Mouse (Mus musculus): ENCODE results near the gene Dennd4a. TPM values are rescaled to one million over a fixed set of nuclear protein-coding genes. Genes with fewer than 3 reads are reported as not detected.
"Not testable (repeated sequence)": the region's sequence is repeated elsewhere in the genome, so short reads cannot be mapped to it uniquely, and the experiment has no call there.

The Dennd4a gene
- polyA plus RNA-seq, 1 experiment from 2014 or later, result 6.1 TPM

DNA sequence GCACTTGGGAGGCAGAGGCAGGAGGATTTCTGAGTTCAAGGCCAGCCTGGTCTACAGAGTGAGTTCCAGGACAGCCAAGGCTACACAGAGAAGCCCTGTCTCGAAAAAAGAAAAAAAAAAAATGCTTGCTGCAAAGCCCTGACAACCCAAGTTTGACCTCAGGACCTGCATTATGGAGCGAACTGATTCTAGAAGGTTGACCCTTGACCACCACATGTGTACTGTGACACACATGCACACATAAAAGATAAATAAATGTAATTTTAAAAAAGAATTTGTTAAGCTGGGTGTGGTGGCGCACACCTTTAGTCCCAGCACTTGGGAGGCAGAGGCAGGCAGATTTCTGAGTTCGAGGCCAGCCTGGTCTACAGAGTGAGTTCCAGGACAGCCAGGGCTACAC, 8.5 kb downstream of the Dennd4a start:
- H3K27ac ChIP-seq (ENCODE audit: low read depth, low read length); ATAC-seq (ENCODE audit: low FRiP score, low TSS enrichment); H3K9ac ChIP-seq (ENCODE audit: low read depth, low read length); H3K4me3 ChIP-seq (ENCODE audit: low read length); H3K4me2 ChIP-seq (replicated peaks; ENCODE audit: low read depth, low read length); H3K36me3 ChIP-seq (ENCODE audit: control insufficient read depth, insufficient read depth, low read length); H3K4me1 ChIP-seq (ENCODE audit: control insufficient read depth, insufficient read depth, low read length); H3K27me3 ChIP-seq (ENCODE audit: control insufficient read depth, insufficient read depth, low read length); H3K9me3 ChIP-seq (ENCODE audit: control insufficient read depth, low read length): not testable (repeated sequence)
- WGBS, result 87% methylated on average over 4 of the region's 4 CpGs

DNA sequence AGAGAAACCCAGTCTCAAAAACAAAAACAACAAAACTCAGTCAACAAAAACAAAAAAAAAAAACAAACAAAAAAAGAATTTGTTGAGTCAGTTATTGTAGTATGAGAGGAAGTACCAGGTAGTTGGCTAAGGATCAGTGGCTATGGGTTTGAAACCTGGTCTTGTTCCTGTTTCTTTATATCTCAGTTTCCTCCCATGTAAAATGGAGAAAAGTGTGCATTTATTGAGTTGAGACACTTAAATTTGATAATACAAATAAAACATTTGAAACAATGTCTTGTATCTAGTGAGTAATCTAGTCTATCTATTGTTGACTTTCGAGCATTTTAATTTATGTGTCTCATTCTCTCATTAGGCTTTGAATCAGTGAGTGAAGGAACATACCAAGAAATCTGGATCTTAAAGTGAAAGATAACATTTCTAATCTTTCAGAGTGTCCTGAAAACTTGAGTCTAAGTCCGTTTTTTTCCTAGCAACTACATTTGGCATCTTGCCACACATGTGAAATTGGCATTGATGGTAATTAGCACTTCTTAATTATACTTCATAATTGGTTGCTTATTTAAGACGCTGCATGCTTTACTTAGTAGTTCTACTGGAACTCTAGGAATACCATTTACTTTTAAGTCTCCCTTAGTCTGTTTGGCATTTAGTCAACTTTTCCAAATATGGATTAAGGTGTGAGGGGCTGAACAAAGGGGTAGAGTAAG, 9.1 kb downstream of the Dennd4a start:
- ATAC-seq (ENCODE audit: low FRiP score, low TSS enrichment), result no peak
- Histone ChIP-seq H3K4me3 (ENCODE audit: low read length) (no peak overlapping the region), H3K4me2 (replicated peaks; ENCODE audit: low read depth, low read length) (no peak overlapping the region), H3K4me1 (ENCODE audit: control insufficient read depth, insufficient read depth, low read length) (no peaks in the 10 kb centered on the region), H3K36me3 (ENCODE audit: control insufficient read depth, insufficient read depth, low read length) (no peaks in the 10 kb centered on the region), H3K27ac (ENCODE audit: low read depth, low read length) (no peak overlapping the region), H3K27me3 (ENCODE audit: control insufficient read depth, insufficient read depth, low read length) (no peaks in the 10 kb centered on the region), H3K9me3 (ENCODE audit: control insufficient read depth, low read length) (no peaks in the 10 kb centered on the region), H3K9ac (ENCODE audit: low read depth, low read length) (no peak overlapping the region)
- 84% methylated on average over 3 of the region's 3 CpGs for WGBS

DNA sequence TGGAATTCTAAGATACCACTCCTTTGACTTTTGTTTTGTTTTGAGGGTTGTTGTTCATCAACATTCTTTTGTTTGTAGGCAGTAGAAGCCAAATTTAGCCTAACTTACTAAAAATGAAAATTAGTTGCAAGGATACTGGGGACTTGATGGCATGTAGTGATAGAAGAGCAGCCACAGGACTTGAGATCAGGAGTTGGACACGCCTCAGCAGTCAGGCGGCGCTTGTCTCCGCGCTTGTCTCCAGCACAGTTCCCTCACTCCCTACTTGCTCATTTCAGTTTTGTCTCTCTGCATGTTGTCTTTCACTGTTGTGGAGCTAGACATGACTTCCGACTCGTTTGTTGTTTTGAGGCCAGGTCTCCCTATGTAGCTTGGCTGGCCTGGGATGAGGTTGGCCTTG, 11.1 kb downstream of the Dennd4a start:
- H3K9ac ChIP-seq (ENCODE audit: low read depth, low read length), result no peak overlapping the region
- no peak overlapping the region for H3K4me2 ChIP-seq (replicated peaks; ENCODE audit: low read depth, low read length)
- no peak overlapping the region for H3K4me3 ChIP-seq (ENCODE audit: low read length)
- no peaks in the 10 kb centered on the region for H3K4me1 ChIP-seq (ENCODE audit: control insufficient read depth, insufficient read depth, low read length)
- 81% methylated on average over 7 of the region's 7 CpGs for WGBS
- H3K36me3 ChIP-seq (ENCODE audit: control insufficient read depth, insufficient read depth, low read length), result no peaks in the 10 kb centered on the region
- no peak overlapping the region for H3K27ac ChIP-seq (ENCODE audit: low read depth, low read length)
- no peaks in the 10 kb centered on the region for H3K9me3 ChIP-seq (ENCODE audit: control insufficient read depth, low read length)
- no peak for ATAC-seq (ENCODE audit: low FRiP score, low TSS enrichment)
- H3K27me3 ChIP-seq (ENCODE audit: control insufficient read depth, insufficient read depth, low read length), result no peaks in the 10 kb centered on the region

DNA sequence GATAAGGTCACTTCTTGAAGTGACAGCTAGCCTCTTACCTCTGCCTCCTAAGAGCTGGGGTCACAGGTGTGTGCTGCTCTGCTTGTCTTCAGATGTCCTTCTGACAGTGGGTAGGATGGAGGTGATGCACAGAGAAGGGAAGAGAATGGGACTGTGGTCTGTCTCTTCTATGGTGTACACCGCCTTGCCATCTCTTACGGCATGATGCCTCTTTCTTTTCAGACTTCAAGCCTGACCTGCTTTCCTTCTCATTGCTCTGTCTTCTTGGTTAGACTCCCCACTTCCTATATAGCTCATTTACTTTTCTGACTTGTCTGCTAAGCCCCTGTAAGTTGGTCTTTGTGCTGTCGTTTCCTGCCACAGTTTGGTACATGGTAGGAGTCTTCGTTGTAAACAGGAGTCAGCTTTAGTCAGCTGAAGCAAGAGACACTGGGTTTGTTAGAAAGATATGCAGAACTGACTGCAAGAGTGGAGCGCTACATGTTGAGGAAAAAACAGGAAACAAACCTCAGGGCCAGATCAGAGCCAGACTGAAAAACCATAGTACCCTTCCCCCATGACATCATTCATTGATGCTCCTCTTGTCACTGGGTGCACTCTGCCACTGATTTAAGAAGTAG, 13.4 kb downstream of the Dennd4a start:
- 85% methylated on average over 5 of the region's 5 CpGs for WGBS
- no peak overlapping the region for H3K4me3 ChIP-seq (ENCODE audit: low read length)

DNA sequence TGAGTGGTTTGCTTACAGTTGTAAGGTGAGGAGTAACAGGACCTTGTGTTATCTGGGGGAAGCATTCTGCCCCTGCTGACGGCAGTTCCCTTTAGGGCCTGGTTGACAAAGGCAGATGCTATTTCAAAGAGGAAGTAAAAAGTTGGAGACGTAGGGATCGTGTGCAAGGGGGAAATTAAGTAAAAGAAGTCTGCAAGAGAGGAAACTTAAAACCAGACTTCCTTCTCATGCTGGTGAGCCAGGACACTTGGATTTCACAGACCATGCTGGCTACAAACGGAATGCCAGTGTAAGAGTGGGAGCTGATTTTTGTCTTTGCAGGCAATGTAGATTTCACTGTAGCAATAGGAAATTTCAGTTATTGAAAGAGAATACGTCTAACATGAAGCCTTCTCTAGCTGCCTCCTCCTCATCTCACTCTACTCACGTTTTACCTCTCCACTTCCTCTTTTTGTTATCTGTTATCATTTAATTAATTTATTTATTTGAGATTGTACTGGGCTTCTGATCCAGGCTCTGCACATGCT, 19.0 kb downstream of the Dennd4a start:
- Histone ChIP-seq H3K9me3 (ENCODE audit: control insufficient read depth, low read length) (no peaks in the 10 kb centered on the region), H3K36me3 (ENCODE audit: control insufficient read depth, insufficient read depth, low read length) (no peaks in the 10 kb centered on the region), H3K27ac (ENCODE audit: low read depth, low read length) (no peak overlapping the region), H3K9ac (ENCODE audit: low read depth, low read length) (no peak overlapping the region), H3K27me3 (ENCODE audit: control insufficient read depth, insufficient read depth, low read length) (no peaks in the 10 kb centered on the region), H3K4me2 (replicated peaks; ENCODE audit: low read depth, low read length) (no peak overlapping the region), H3K4me3 (ENCODE audit: low read length) (no peak overlapping the region), H3K4me1 (ENCODE audit: control insufficient read depth, insufficient read depth, low read length) (no peaks in the 10 kb centered on the region)
- no peak for ATAC-seq (ENCODE audit: low FRiP score, low TSS enrichment)
- WGBS, result 32% methylated on average over 6 of the region's 6 CpGs

More for the DNA sequence above, 13.4 kb downstream of the Dennd4a start:
- H3K36me3 ChIP-seq (ENCODE audit: control insufficient read depth, insufficient read depth, low read length), result no peaks in the 10 kb centered on the region
- no peak for ATAC-seq (ENCODE audit: low FRiP score, low TSS enrichment)
- no peak overlapping the region for H3K9ac ChIP-seq (ENCODE audit: low read depth, low read length)
- no peaks in the 10 kb centered on the region for H3K9me3 ChIP-seq (ENCODE audit: control insufficient read depth, low read length)
- H3K27ac ChIP-seq (ENCODE audit: low read depth, low read length), result no peak overlapping the region
- H3K4me1 ChIP-seq (ENCODE audit: control insufficient read depth, insufficient read depth, low read length), result no peaks in the 10 kb centered on the region
- H3K27me3 ChIP-seq (ENCODE audit: control insufficient read depth, insufficient read depth, low read length), result no peaks in the 10 kb centered on the region
- no peak overlapping the region for H3K4me2 ChIP-seq (replicated peaks; ENCODE audit: low read depth, low read length)

DNA sequence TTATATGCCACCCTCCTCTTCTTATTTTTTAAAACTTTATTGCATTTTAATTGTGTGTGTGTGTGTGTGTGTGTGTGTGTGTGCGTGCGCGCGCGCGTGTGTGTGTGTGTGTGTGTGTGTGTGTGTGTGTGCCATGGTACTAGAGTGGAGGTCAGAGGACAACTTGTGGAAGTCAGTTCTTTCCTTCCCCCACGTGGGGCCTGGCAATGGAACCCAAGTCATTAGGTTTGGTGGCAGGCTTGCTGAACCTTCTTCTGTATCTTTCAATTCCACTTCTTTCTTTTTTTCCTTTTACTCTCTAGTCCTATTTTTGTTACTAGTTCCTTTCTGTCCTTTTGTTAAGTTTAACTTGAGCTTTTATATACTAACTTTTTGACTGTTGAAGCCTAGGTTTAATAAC, 19.5 kb downstream of the Dennd4a start:
- Histone ChIP-seq H3K27ac (ENCODE audit: low read depth, low read length) (no peak overlapping the region), H3K36me3 (ENCODE audit: control insufficient read depth, insufficient read depth, low read length) (no peaks in the 10 kb centered on the region), H3K27me3 (ENCODE audit: control insufficient read depth, insufficient read depth, low read length) (no peaks in the 10 kb centered on the region), H3K4me2 (replicated peaks; ENCODE audit: low read depth, low read length) (no peak overlapping the region), H3K4me3 (ENCODE audit: low read length) (no peak overlapping the region), H3K9ac (ENCODE audit: low read depth, low read length) (no peak overlapping the region), H3K4me1 (ENCODE audit: control insufficient read depth, insufficient read depth, low read length) (no peaks in the 10 kb centered on the region), H3K9me3 (ENCODE audit: control insufficient read depth, low read length) (no peaks in the 10 kb centered on the region)
- 86% methylated on average over 7 of the region's 7 CpGs for WGBS
- no peak for ATAC-seq (ENCODE audit: low FRiP score, low TSS enrichment)

DNA sequence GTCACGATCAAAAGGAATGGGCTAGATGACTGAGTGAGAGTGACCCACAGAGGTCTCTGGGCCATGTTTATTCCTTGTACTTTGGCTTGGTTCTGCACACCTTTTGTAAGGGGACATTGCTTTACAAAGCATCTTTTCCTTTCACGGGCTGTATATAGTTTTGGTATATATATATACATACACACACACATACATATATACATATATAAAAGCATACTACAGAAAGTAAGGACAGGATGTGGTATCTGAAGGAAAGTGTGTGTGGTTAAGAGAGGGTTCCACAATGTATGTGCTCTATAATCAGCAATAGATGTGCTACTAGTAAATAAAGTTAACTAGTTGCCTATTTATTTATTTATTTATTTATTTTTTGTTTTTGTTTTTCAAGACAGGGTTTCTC, 20.6 kb downstream of the Dennd4a start:
- no peak overlapping the region for H3K9ac ChIP-seq (ENCODE audit: low read depth, low read length)
- no peaks in the 10 kb centered on the region for H3K27me3 ChIP-seq (ENCODE audit: control insufficient read depth, insufficient read depth, low read length)
- H3K4me3 ChIP-seq (ENCODE audit: low read length), result no peak overlapping the region
- no peak overlapping the region for H3K27ac ChIP-seq (ENCODE audit: low read depth, low read length)
- no peak overlapping the region for H3K4me2 ChIP-seq (replicated peaks; ENCODE audit: low read depth, low read length)
- H3K4me1 ChIP-seq (ENCODE audit: control insufficient read depth, insufficient read depth, low read length), result no peaks in the 10 kb centered on the region
- WGBS, result 89% methylated on average over 2 of the region's 2 CpGs
- no peaks in the 10 kb centered on the region for H3K9me3 ChIP-seq (ENCODE audit: control insufficient read depth, low read length)
- ATAC-seq (ENCODE audit: low FRiP score, low TSS enrichment), result no peak
- H3K36me3 ChIP-seq (ENCODE audit: control insufficient read depth, insufficient read depth, low read length), result no peaks in the 10 kb centered on the region; the same call in 1 of the 2 replicates

DNA sequence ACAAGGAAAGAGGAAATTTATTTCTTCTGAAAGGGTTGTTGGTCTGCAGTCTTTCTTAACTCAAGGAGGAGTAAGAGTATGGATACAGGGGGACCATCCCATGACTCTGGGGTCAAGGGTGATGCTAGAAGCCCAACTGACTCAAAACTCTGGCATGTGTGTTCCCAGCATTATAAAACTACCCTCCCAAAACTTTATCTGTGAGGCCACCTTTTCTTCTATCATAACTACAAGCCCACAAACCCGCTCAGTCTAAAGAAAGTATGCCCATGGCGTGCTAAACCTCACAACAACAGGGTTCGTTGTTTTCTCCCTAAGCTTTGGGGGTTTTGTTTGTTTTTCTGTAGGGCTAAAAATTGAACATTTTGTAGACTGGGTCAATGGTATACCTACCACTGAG, 23.3 kb downstream of the Dennd4a start:
- Histone ChIP-seq H3K36me3 (ENCODE audit: control insufficient read depth, insufficient read depth, low read length) (no peaks in the 10 kb centered on the region; the same call in 1 of the 2 replicates), H3K4me3 (ENCODE audit: low read length) (no peak overlapping the region), H3K4me1 (ENCODE audit: control insufficient read depth, insufficient read depth, low read length) (no peaks in the 10 kb centered on the region), H3K9me3 (ENCODE audit: control insufficient read depth, low read length) (no peaks in the 10 kb centered on the region), H3K27ac (ENCODE audit: low read depth, low read length) (no peak overlapping the region), H3K9ac (ENCODE audit: low read depth, low read length) (no peak overlapping the region), H3K4me2 (replicated peaks; ENCODE audit: low read depth, low read length) (no peak overlapping the region), H3K27me3 (ENCODE audit: control insufficient read depth, insufficient read depth, low read length) (no peaks in the 10 kb centered on the region)
- no peak for ATAC-seq (ENCODE audit: low FRiP score, low TSS enrichment)
- 85% methylated on average over 3 of the region's 3 CpGs for WGBS

DNA sequence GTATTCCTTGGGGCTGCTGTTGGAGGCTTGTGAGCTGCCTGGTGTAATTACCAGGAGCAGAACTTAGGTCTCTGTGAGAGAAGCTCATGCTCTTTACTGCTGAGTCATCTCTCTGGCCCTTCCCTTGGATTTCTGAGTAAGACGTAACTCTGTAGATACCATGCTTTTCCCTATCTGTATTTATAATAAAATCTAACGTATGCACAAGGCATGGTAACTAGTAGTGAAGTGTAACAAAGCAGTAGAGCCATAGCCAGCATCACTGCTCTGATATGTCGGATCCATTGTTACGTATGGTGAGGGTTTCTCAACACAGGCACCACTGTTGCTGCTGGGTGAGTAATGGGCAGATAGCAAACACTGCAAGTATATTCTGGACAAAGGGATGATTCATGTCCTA, 34.2 kb downstream of the Dennd4a start:
- Histone ChIP-seq H3K27ac (ENCODE audit: low read depth, low read length) (no peak overlapping the region), H3K4me3 (ENCODE audit: low read length) (no peak overlapping the region), H3K36me3 (ENCODE audit: control insufficient read depth, insufficient read depth, low read length) (no peaks in the 10 kb centered on the region), H3K4me2 (replicated peaks; ENCODE audit: low read depth, low read length) (no peak overlapping the region), H3K27me3 (ENCODE audit: control insufficient read depth, insufficient read depth, low read length) (no peaks in the 10 kb centered on the region), H3K4me1 (ENCODE audit: control insufficient read depth, insufficient read depth, low read length) (no peaks in the 10 kb centered on the region), H3K9me3 (ENCODE audit: control insufficient read depth, low read length) (no peaks in the 10 kb centered on the region), H3K9ac (ENCODE audit: low read depth, low read length) (no peak overlapping the region)
- no peak for ATAC-seq (ENCODE audit: low FRiP score, low TSS enrichment)
- WGBS, result 88% methylated on average over 4 of the region's 4 CpGs

Data from kidney, embryonic 14.5 days (tissue).